Mouse (Mus musculus): ENCODE data around the gene Dync1li1. TPM values are rescaled to one million over a fixed set of nuclear protein-coding genes. Genes with fewer than 3 reads are reported as not detected.
A peak's percentile ranks its signal among the peaks of the same experiment; 100 is the strongest.

Dync1li1 gene
- polyA plus RNA-seq, 1 experiment = 17.8 TPM

DNA sequence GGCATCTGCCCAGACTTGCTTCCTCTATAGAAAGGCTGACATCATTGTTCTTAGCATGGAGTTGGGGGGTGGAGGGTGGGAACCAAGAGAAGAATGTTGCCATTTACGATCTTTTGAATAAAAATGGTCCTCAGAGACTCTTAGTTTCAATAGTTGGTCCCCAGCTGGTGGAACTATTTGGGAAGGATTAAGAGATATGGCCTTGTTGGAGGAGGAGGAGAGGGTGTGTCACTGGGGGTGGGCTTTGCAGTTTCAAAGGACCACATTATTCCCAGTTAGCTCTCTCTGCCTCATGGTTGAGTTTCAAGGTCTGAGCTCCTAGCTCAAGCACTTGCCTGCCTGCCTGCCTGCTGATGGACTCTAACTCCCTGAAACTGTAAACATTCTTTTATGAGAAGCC lies 16.6 kb upstream of the Dync1li1 start:
- TF ChIP-seq POLR2A (IDR thresholded peaks at IDR 0.05; ENCODE audit: borderline replicate concordance, extremely low read depth, low read depth, low read length) (no peak), CTCF (IDR thresholded peaks at IDR 0.05; ENCODE audit: insufficient read depth, low read length) (no peak)
- DNase-seq = no peak
- Histone ChIP-seq H3K4me3 (replicated peaks; ENCODE audit: extremely low read depth, low read depth, low read length) (no peak overlapping the region), H3K4me1 (ENCODE audit: control insufficient read depth, insufficient read depth, low read length) (peaks cover 6% of the 10 kb centered on the region)
- WGBS = 53% methylated on average over 1 of the region's 1 CpGs

DNA sequence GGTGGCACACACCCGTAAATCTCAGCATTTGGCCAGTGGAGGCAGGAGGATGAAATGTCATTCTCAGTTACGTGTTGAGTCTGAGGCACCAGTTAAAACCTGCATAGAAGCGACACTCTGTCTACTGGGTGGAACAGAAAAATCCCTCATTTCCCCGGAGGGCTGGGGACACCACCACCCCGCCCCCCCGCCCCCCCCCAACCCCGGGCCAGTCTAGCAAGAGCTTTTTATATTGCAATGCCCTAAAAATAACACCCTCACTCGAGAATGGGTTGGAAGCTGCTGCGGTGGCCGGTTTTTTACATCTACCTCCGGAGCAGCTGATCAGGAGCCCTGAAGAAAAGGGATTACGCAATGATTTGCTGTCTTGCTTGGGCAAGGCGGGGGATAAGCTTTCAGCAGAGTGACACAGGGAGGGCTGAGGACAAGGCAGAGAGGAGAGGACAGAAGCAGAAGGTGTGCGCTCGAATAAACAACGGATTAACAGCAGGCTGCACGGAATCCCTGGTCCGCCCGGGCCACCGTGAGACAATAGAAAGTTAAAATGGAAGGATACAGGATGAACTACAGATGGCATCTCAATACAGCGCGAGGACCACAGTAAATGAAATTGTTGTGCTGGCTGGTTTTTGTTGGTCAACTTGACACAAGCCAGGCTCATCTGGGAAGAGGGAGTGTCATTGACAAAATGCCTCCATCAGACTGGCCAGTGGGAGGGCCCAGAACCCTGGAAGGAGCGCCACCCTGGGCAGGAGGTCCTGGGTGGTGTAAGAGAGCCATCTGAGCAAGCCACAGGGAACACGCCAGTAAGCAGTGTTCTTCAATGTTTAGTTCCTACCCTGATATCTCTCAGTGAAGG lies 15.7 kb upstream of the Dync1li1 start:
- DNase-seq = no peak
- 6% methylated on average over 24 of the region's 24 CpGs for WGBS
- Histone ChIP-seq H3K4me3 (replicated peaks; ENCODE audit: extremely low read depth, low read depth, low read length) (peak overlapping the region; percentile 11), H3K4me1 (ENCODE audit: control insufficient read depth, insufficient read depth, low read length) (peaks cover 6% of the 10 kb centered on the region)
- TF ChIP-seq CTCF (IDR thresholded peaks at IDR 0.05; ENCODE audit: insufficient read depth, low read length) = no peak
- TF ChIP-seq POLR2A (IDR thresholded peaks at IDR 0.05; ENCODE audit: borderline replicate concordance, extremely low read depth, low read depth, low read length) = no peak

DNA sequence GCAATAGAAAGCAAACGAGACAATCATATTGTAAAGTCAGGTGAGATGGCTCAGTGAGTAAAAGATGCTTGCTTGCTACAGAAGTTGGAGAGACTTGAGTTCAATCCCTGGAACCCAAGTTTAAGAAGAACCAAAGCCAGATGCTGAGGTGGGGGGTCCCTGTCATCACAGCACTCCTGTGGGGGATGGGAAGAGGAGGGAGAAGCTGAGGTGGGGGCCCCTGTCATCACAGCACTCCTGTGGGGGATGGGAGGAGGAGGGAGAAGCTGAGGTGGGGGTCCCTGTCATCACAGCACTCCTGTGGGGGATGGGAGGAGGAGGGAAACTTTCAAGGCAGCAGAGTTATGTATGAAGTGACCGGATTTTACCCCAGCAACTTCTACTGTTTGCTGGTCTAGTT lies 15.0 kb upstream of the Dync1li1 start:
- H3K4me3 ChIP-seq (replicated peaks; ENCODE audit: extremely low read depth, low read depth, low read length) = no peak overlapping the region
- no peak for DNase-seq
- peaks cover 6% of the 10 kb centered on the region for H3K4me1 ChIP-seq (ENCODE audit: control insufficient read depth, insufficient read depth, low read length)
- 54% methylated on average over 2 of the region's 2 CpGs for WGBS
- no peak for TF ChIP-seq POLR2A (IDR thresholded peaks at IDR 0.05; ENCODE audit: borderline replicate concordance, extremely low read depth, low read depth, low read length)
- TF ChIP-seq CTCF (IDR thresholded peaks at IDR 0.05; ENCODE audit: insufficient read depth, low read length) = no peak

DNA sequence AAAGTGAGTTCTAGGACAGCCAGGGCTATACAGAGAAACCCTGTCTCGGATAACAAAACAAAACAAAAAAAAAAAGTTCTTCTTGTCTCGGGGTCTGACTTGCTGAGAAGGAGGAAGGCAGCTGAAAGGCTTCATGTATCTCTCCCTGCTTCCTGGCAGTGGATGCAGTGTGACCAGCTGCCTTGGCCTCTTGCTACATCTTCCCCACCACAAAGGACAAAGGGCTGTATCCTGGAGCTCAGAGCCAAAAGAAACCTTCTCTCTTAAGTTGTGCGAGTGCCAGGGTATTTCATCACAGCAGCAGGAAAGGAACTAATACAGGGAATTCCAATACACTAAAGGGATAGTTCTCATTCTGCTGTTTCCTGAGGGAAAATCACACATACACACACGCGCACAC lies 10.0 kb upstream of the Dync1li1 start:
- Histone ChIP-seq H3K4me3 (replicated peaks; ENCODE audit: extremely low read depth, low read depth, low read length) (no peak overlapping the region), H3K4me1 (ENCODE audit: control insufficient read depth, insufficient read depth, low read length) (no peaks in the 10 kb centered on the region)
- WGBS = 66% methylated on average over 5 of the region's 5 CpGs
- no peak for TF ChIP-seq CTCF (IDR thresholded peaks at IDR 0.05; ENCODE audit: insufficient read depth, low read length)
- TF ChIP-seq POLR2A (IDR thresholded peaks at IDR 0.05; ENCODE audit: borderline replicate concordance, extremely low read depth, low read depth, low read length) = no peak
- no peak for DNase-seq

DNA sequence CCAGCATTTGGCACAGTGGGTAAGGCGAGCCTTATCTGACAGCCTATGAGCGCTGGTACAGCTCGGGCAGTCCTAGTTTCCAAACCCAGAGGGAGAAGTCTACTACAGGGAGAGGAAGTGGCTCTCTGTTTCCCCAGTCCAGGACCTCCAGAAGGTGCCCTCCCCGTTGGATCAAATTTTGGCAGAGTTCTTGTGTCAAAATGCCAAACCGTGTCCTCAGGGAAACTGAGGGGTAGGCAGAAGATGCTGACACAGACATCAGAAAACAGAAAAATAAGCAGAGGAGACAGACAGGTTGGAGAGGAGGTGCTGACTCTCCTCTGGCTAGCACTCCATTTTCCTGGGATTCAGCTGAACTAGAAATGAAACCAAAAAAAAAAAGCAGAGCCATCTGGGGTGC lies 8.6 kb upstream of the Dync1li1 start:
- 67% methylated on average over 5 of the region's 5 CpGs for WGBS
- no peak for TF ChIP-seq CTCF (IDR thresholded peaks at IDR 0.05; ENCODE audit: insufficient read depth, low read length)
- no peak for TF ChIP-seq POLR2A (IDR thresholded peaks at IDR 0.05; ENCODE audit: borderline replicate concordance, extremely low read depth, low read depth, low read length)
- no peak overlapping the region for H3K4me3 ChIP-seq (replicated peaks; ENCODE audit: extremely low read depth, low read depth, low read length)
- no peak for DNase-seq
- H3K4me1 ChIP-seq (ENCODE audit: control insufficient read depth, insufficient read depth, low read length) = no peaks in the 10 kb centered on the region

DNA sequence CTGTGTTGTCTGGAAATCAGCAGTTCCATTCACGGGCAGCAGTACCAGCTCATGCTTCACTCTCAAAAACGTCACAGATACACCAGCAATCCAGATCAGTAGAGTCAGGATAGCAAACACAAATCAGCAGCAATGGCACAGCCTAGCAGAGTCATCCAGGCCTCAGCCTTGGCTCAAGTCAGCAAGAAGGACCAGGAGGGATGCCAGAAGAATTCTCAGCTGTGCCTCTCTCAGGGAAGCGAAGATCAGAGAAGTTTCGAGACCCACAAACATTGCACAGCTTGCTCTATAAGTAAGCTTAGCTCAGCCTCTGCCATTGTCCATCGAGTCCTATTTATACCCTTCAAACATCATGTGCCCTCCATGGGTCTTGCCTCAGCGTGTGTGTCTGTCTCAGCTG lies 8.1 kb upstream of the Dync1li1 start:
- WGBS = 75% methylated on average over 6 of the region's 6 CpGs
- Histone ChIP-seq H3K4me3 (replicated peaks; ENCODE audit: extremely low read depth, low read depth, low read length) (no peak overlapping the region), H3K4me1 (ENCODE audit: control insufficient read depth, insufficient read depth, low read length) (no peaks in the 10 kb centered on the region)
- DNase-seq = no peak
- TF ChIP-seq CTCF (IDR thresholded peaks at IDR 0.05; ENCODE audit: insufficient read depth, low read length) (no peak), POLR2A (IDR thresholded peaks at IDR 0.05; ENCODE audit: borderline replicate concordance, extremely low read depth, low read depth, low read length) (no peak)

DNA sequence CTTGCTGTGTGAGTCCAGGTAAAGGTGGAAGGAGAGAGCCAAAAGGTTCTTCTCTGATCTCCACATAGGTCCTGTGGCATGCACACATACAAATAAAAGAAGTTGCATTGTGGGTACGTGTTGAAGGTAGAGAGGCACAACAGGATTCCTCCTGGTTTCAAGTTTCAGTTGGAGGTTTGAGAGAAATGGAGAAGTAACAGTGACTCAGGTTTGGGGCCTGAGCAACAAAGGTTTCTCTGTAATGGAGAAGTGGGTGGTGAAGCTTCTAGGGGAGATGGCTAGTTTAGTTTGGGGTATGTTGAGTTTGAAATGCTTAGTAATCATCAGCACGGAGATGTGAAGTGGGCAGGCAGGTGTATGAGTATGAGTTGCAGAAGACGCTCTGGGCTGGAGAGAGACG lies 6.4 kb upstream of the Dync1li1 start:
- TF ChIP-seq CTCF (IDR thresholded peaks at IDR 0.05; ENCODE audit: insufficient read depth, low read length) = no peak
- no peak for TF ChIP-seq POLR2A (IDR thresholded peaks at IDR 0.05; ENCODE audit: borderline replicate concordance, extremely low read depth, low read depth, low read length)
- WGBS = 77% methylated on average over 4 of the region's 4 CpGs

DNA sequence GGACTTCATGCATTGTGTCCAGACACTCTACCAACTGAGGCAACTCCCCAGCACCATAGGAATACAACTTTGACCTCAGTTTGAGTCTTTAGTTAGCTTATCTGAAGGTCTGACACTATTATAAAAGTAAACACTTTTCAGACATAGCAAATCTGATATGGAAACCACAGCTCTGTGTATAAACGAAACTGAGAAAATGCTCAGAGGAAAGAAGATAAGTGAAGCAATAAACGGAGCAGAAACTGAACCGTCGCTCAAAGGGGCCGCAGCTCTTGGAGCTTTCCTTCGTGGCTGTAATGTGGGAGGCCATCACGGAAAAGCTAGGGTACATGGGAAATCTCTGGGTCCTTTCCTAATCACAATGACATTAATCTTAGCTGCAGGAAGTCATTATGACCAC lies 2.3 kb upstream of the Dync1li1 start:
- WGBS = 70% methylated on average over 7 of the region's 7 CpGs
- no peak for DNase-seq
- H3K4me3 ChIP-seq (replicated peaks; ENCODE audit: extremely low read depth, low read depth, low read length) = no peak overlapping the region
- TF ChIP-seq CTCF (IDR thresholded peaks at IDR 0.05; ENCODE audit: insufficient read depth, low read length) (no peak), POLR2A (IDR thresholded peaks at IDR 0.05; ENCODE audit: borderline replicate concordance, extremely low read depth, low read depth, low read length) (no peak)
- peaks cover 6% of the 10 kb centered on the region; the same call in 1 of the 2 replicates for H3K4me1 ChIP-seq (ENCODE audit: control insufficient read depth, insufficient read depth, low read length)

More for the DNA sequence above, 6.4 kb upstream of the Dync1li1 start:
- Histone ChIP-seq H3K4me1 (ENCODE audit: control insufficient read depth, insufficient read depth, low read length) (no peaks in the 10 kb centered on the region), H3K4me3 (replicated peaks; ENCODE audit: extremely low read depth, low read depth, low read length) (no peak overlapping the region)
- no peak for DNase-seq

DNA sequence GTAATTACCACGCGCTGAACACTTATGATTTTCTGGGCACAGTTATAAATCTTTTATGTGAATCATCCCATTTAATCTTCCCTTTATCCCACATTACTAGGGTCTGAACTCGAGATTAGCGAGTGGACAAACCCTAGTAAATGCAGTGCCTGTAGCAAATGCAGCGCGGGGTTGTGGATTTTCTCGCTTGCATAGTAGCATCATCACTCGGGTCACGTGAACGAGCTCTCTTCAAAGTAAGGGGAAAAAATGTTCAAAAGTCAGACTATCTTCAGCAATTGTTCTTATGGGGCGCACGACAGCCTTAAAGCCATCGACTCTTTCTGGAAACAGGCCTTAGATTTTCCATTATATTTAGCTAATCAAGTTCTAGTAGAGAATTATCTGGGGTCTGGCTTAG lies 951 bp upstream of the Dync1li1 start:
- Histone ChIP-seq H3K4me3 (replicated peaks; ENCODE audit: extremely low read depth, low read depth, low read length) (no peak overlapping the region), H3K4me1 (ENCODE audit: control insufficient read depth, insufficient read depth, low read length) (peaks cover 6% of the 10 kb centered on the region; the same call in 1 of the 2 replicates)
- 75% methylated on average over 13 of the region's 13 CpGs for WGBS
- DNase-seq = no peak
- no peak for TF ChIP-seq POLR2A (IDR thresholded peaks at IDR 0.05; ENCODE audit: borderline replicate concordance, extremely low read depth, low read depth, low read length)
- no peak for TF ChIP-seq CTCF (IDR thresholded peaks at IDR 0.05; ENCODE audit: insufficient read depth, low read length)

DNA sequence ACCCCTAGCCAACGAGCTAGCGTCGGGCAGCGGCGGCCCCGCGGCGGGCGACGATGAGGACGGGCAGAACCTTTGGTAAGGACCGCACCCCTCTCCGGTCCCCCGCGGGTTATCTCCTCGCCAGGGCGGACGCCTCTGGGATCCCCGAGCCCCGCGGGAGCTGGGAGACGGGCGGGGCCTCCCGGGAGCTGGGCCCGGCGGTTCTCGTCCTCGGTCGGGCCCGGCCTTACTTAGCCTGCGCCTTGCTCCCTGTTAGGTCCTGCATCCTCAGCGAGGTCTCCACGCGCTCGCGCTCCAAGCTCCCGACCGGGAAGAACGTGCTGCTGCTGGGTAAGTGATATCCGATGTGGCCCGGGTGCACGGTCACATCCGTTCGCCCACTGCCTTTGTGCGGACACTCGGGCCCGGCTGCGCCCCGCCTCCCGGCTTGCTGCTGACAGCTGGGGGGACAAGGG lies 390 bp downstream of the Dync1li1 start:
- no peak for DNase-seq
- WGBS = 1% methylated on average over 50 of the region's 50 CpGs
- peak overlapping the region; percentile 93 for H3K4me3 ChIP-seq (replicated peaks; ENCODE audit: extremely low read depth, low read depth, low read length)
- TF ChIP-seq POLR2A (IDR thresholded peaks at IDR 0.05; ENCODE audit: borderline replicate concordance, extremely low read depth, low read depth, low read length) (no peak), CTCF (IDR thresholded peaks at IDR 0.05; ENCODE audit: insufficient read depth, low read length) (no peak)
- peaks cover 6% of the 10 kb centered on the region; the same call in 1 of the 2 replicates for H3K4me1 ChIP-seq (ENCODE audit: control insufficient read depth, insufficient read depth, low read length)

Data from lung, adult 2 months (tissue).